Mouse (Mus musculus) spleen, adult 2 months (tissue): ENCODE data around the gene Smco4.

ENCODE experiments used
- CTCF ChIP-seq: fragments of 200-500 bp; IDR thresholded peaks from 2 replicates; pipeline ENCODE4 v1.5.1; 2011; ENCODE audit warnings: mild to moderate bottlenecking, inconsistent platforms; ENCODE audit not compliant: insufficient read depth, insufficient read length, insufficient replicate concordance; ENCODE audit errors: extremely low read depth
- POLR2A ChIP-seq: fragments of 200-500 bp; IDR thresholded peaks from 2 replicates; pipeline ENCODE4 v1.6.1; 2011; ENCODE audit warnings: low read depth, low read length, inconsistent platforms

GRCm38 (mm10) chr9:15541735-15542354 lies 48.6 kb downstream of the Smco4 start:
- TF ChIP-seq CTCF (no peak), POLR2A (no peak)
